Mouse (Mus musculus) kidney, embryonic 14.5 days (tissue): ENCODE measurements around the gene Gipc3. TPM values are rescaled to one million over a fixed set of nuclear protein-coding genes. Genes with fewer than 3 reads are reported as not detected.

Experiments
- ATAC-seq: fragments of 200-750 bp; cut with Nextera tagmentation; 2 replicates; pipeline ENCODE4 v1.8.0; 2017; ENCODE audit warnings: moderate number of reproducible peaks, mild to moderate bottlenecking, moderate TSS enrichment, moderate library complexity; ENCODE audit not compliant: low FRiP score, low TSS enrichment
- H3K27ac ChIP-seq: fragments of 300-500 bp; sonication (generic); 2 replicates; pipeline ENCODE4 v1.5.1; 2014; ENCODE audit warnings: low read depth, mild to moderate bottlenecking, low read length, moderate library complexity, mixed read lengths
- H3K27me3 ChIP-seq: fragments of 300-500 bp; sonication (generic); 2 replicates; pipeline ENCODE4 v1.6.1; 2014; ENCODE audit warnings: mild to moderate bottlenecking, low read length; ENCODE audit not compliant: control insufficient read depth, insufficient read depth
- H3K36me3 ChIP-seq: fragments of 300-500 bp; sonication (generic); 2 replicates; pipeline ENCODE4 v1.6.1; 2014; ENCODE audit warnings: low read length, mixed read lengths; ENCODE audit not compliant: control insufficient read depth, insufficient read depth
- H3K4me1 ChIP-seq: fragments of 300-500 bp; sonication (generic); 2 replicates; pipeline ENCODE4 v1.6.1; 2014; ENCODE audit warnings: low read length, mixed read lengths; ENCODE audit not compliant: control insufficient read depth, insufficient read depth
- H3K4me2 ChIP-seq: fragments of 300-500 bp; sonication (generic); replicated peaks from 2 replicates; pipeline ENCODE4 v1.6.1; 2014; ENCODE audit warnings: low read depth, mild to moderate bottlenecking, low read length
- H3K4me3 ChIP-seq: fragments of 300-500 bp; sonication (generic); 2 replicates; pipeline ENCODE4 v1.5.1; 2014; ENCODE audit warnings: mild to moderate bottlenecking, low read length
- H3K9ac ChIP-seq: fragments of 300-500 bp; sonication (generic); 2 replicates; pipeline ENCODE4 v1.6.1; 2014; ENCODE audit warnings: low read depth, mild to moderate bottlenecking, low read length, moderate library complexity
- H3K9me3 ChIP-seq: fragments of 300-500 bp; sonication (generic); 2 replicates; pipeline ENCODE4 v1.6.1; 2016; ENCODE audit warnings: low read length; ENCODE audit not compliant: control insufficient read depth
- WGBS: fragments of 180-500 bp; shearing (Covaris S2); extraction: QIAGEN DNeasy Blood & Tissue Kit; methylation state at CpG from one replicate; pipeline ENCODE4 v1.1.7; 2014; 5-methylcytosine and 5-hydroxymethylcytosine counted together
- polyA plus RNA-seq: library from polyadenylated mRNA; unstranded; fragments of >200 nt; fragmentation: Nextera tagmentation; extraction: Ambion mirVana; gene quantifications from 2 replicates; pipeline ENCODE4 v1.2.1, GENCODE M21; 2014

The Gipc3 gene
- polyA plus RNA-seq, 1 experiment from 2014 or later: 0.05 TPM

DNA sequence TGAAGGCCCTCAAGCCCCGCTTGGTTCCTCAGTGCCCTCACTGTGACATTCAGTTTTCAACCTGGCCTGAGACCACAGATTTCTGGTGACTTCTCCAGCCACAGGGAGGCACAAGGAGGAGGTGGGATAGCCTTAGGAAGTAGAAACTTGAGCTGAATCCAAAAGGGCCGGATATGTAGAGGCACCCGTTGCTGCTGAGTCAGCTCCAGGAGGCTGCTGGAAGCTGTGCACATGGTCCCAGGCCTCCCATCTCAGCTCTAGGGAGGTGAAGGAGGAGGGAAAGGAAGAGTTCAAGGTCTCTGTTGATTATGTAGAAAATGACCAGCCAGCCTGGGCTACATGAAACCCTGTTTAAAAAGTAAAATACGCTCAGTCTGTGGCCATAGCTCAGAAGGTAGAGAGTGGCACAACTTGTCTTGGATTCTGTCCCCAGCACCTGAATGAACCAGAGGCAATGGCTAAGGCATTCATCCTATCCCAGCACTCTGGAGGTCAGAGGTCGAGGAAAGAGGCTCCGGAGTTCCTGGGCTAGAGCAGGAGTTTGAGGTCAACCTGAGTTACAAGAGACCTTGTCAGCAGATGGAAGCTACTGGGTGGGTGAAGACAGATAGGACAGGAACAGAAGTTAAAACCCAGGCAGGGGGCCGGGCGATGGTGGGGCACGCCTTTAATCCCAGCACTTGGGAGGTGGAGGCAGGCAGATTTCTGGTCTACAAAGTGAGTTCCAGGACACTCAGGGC is 11.8 kb upstream of the Gipc3 start:
- H3K27ac ChIP-seq: no peak overlapping the region
- H3K9me3 ChIP-seq: no peaks in the 10 kb centered on the region
- H3K9ac ChIP-seq: no peak overlapping the region
- H3K27me3 ChIP-seq: no peaks in the 10 kb centered on the region
- H3K4me2 ChIP-seq: no peak overlapping the region
- no peaks in the 10 kb centered on the region for H3K36me3 ChIP-seq
- 67% methylated on average over 9 of the region's 9 CpGs for WGBS
- peaks cover 12% of the 10 kb centered on the region; the same call in 1 of the 2 replicates for H3K4me1 ChIP-seq
- ATAC-seq: no peak
- H3K4me3 ChIP-seq: no peak overlapping the region

DNA sequence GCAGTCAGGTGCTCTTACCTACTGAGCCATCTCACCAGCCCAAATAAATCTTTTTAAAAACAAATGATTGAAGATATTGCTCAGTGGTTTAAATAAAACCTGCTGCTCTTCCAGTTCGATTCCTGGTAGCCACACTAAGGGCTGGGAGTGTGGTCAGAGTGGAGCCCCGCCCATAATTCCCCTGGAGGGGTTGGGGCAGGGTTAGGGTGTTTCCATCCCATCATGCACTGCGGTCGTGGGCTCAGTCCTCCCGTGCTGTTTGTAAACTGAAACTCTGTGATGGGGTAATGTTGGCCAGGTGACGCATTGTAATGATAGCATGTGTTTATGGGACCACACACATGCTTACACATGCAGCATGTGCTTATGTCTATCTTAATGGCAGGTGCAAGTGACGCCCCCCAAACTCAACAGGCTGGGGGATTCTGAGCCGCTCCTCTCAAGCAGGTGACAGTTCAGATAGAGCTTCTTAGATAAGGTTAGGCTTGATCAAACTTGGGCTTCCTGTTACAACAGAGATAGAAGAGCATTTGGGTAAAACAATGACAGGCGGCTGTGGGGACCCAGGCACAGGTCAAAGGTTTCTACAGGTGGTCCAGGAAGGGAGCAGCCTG is 8.7 kb upstream of the Gipc3 start:
- peaks cover 12% of the 10 kb centered on the region for H3K4me1 ChIP-seq
- 23% methylated on average over 9 of the region's 9 CpGs for WGBS

DNA sequence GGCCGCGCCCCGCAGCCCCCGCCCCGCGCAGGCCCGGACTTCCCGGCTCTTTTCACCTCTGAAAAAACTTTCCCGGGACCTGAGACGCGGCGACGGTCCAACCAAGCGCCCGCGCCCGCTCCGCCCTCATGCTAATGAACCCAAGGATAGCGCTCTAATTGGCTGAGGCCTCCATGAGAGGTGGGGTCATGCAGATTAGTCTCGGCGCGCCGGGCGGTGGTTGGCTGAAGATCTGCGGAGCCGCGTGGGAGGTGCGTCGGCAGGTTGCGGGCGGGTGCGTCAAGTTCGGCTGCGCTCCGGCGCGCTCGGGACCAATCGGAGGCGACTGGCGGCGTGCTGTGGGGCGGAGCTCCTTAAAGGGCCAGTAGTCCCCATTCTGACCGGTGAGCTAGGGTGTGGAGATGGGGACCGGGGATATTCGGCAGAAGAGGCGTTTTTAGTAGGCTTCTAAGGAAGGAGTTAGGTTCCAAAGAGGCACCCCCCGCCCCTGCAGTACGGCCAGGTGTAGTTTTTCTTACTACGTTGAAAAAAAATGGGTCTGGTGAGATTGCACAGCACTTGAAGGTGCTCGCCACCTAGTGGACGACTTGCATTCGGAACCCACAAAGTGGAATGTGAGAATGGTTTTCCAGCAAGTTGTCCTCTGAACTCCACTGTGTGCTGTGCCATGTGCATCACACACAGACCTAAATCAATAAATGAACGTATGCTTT is 7.4 kb upstream of the Gipc3 start, which contains the start of gene Hmg20b:
Gene Hmg20b (minus strand): TSS at position 130 of the 713 bp plus-strand sequence.
- H3K4me2 ChIP-seq: peak within 1 kb of the TSS; percentile 73
- ATAC-seq: peak; percentile 94
- peak within 1 kb of the TSS; percentile 88 for H3K9ac ChIP-seq
- peak within 1 kb of the TSS; percentile 74 for H3K4me3 ChIP-seq
- no peaks in the 10 kb centered on the region for H3K9me3 ChIP-seq
- no peaks in the 10 kb centered on the region for H3K27me3 ChIP-seq
- H3K36me3 ChIP-seq: peaks cover 13% of the 10 kb centered on the region; the same call in 1 of the 2 replicates
- under 1% methylated on average over 46 of the region's 54 CpGs for WGBS
- peaks cover 16% of the 10 kb centered on the region for H3K4me1 ChIP-seq
- H3K27ac ChIP-seq: peak within 1 kb of the TSS; percentile 69; the same call in 1 of the 2 replicates

More for the DNA sequence above, 8.7 kb upstream of the Gipc3 start:
- no peak overlapping the region for H3K4me2 ChIP-seq
- peaks cover 13% of the 10 kb centered on the region; the same call in 1 of the 2 replicates for H3K36me3 ChIP-seq
- no peak overlapping the region for H3K27ac ChIP-seq
- ATAC-seq: no peak
- no peak overlapping the region for H3K4me3 ChIP-seq
- H3K27me3 ChIP-seq: no peaks in the 10 kb centered on the region
- no peaks in the 10 kb centered on the region for H3K9me3 ChIP-seq
- H3K9ac ChIP-seq: no peak overlapping the region

DNA sequence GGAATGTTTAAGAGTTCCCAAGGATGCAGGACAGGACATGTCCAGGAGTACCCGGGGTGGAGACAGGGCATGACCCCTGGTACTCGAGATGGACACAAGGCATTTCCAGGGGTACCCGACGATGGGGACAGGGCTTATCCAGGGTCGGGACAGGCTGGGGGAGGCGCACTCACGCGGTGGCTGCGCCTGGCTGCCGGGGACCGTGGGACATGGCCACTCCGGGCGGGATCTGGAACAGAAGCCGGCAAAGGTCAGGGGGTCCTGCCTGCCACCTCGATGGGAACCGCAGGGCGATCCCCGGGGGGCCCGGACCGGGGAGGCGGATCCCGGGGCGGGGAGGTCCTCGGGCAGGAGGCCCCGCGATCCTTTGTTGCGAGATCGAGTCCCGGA is 6.9 kb upstream of the Gipc3 start:
- H3K9ac ChIP-seq: peak overlapping the region; percentile 88
- H3K36me3 ChIP-seq: peaks cover 13% of the 10 kb centered on the region; the same call in 1 of the 2 replicates
- peak overlapping the region; percentile 74 for H3K4me3 ChIP-seq
- no peaks in the 10 kb centered on the region for H3K9me3 ChIP-seq
- peaks cover 16% of the 10 kb centered on the region for H3K4me1 ChIP-seq
- peak overlapping the region; percentile 73 for H3K4me2 ChIP-seq
- WGBS: 2% methylated on average over 15 of the region's 29 CpGs
- ATAC-seq: peak; percentile 5
- no peaks in the 10 kb centered on the region for H3K27me3 ChIP-seq
- peak overlapping the region; percentile 69; the same call in 1 of the 2 replicates for H3K27ac ChIP-seq

DNA sequence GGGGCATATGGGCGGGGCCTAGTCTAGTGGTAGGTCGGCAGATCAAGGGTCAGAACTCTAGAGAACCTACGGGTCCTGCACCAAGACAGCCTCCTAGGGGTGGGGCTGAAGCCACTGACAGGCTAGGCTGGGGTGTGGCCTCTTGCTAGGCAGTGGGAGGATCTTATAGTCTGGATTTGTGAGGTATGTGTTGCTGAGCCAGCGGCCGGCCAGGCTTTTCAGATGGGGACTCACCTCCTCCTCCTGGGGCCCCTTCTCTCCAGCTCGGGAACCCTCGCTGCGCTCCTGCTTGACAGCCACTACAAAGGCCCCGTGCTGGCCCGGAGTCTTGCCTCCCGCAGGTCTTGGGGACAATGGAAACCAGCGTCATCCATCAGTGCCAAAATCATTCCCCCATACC is 6.1 kb upstream of the Gipc3 start:
- no peaks in the 10 kb centered on the region for H3K9me3 ChIP-seq
- H3K27me3 ChIP-seq: no peaks in the 10 kb centered on the region
- 7% methylated on average over 12 of the region's 12 CpGs for WGBS
- H3K4me1 ChIP-seq: peaks cover 16% of the 10 kb centered on the region
- H3K27ac ChIP-seq: no peak overlapping the region; the same call in 1 of the 2 replicates
- peak overlapping the region; percentile 74 for H3K4me3 ChIP-seq
- ATAC-seq: no peak
- peak overlapping the region; percentile 88; the same call in 1 of the 2 replicates for H3K9ac ChIP-seq
- H3K4me2 ChIP-seq: peak overlapping the region; percentile 73
- peaks cover 13% of the 10 kb centered on the region; the same call in 1 of the 2 replicates for H3K36me3 ChIP-seq

DNA sequence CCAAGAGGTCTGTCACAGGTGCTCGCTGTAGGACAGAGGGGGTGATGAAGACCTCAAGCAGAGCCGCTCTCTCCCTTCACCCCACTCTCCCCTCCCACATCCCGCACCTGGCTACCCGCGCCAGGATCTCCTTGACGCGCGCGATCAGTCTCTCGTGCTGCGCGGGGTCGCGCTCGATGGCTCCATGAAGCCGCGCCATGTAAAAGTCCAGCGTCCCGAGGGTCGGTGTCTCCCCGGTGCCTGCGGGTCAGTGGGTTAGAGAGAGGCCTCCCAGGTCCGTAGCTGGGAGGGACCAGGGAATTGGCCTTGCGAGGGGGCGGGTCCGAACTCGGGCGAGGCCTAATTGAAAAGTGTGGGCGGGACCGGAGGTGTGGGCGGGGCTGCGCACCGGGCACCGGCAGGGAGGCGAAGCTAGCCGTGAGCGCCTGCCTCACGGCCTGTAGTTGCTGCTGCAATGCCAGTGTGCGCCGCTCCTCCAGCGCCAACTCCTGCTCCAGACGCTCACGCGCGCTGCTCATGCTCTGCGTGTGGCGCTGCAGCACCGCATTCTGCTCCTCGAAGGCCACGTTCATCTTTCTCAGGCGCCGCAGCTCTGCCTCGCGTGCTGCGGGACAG is 3.5 kb upstream of the Gipc3 start:
- Histone ChIP-seq H3K36me3 (peaks cover 13% of the 10 kb centered on the region; the same call in 1 of the 2 replicates), H3K9ac (peak overlapping the region; percentile 48; the same call in 1 of the 2 replicates), H3K27ac (no peak overlapping the region), H3K9me3 (no peaks in the 10 kb centered on the region), H3K27me3 (peaks cover 22% of the 10 kb centered on the region), H3K4me1 (peaks cover 21% of the 10 kb centered on the region), H3K4me2 (peak overlapping the region; percentile 56), H3K4me3 (peak overlapping the region; percentile 35)
- peak; percentile 7; the same call in 1 of the 2 replicates for ATAC-seq
- 6% methylated on average over 54 of the region's 55 CpGs for WGBS

DNA sequence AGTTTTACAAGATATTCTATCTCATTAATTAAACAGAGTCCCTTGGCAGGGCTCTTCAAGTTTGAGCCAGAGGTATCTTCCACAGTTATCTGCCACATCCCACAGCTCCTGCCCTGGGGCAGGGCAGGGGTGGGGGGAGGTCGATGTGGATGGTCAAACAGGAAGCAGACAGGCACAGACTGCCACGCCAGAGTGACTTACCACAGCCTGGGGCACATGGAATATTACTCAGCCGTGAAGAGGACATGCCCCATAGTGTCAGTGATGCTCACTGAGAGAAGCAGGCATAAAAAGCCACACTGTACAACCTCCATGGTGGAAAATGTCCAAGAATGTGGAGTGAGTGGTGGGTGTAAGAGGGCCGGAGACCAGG is 2.1 kb upstream of the Gipc3 start:
- Histone ChIP-seq H3K4me2 (no peak overlapping the region), H3K4me1 (peaks cover 21% of the 10 kb centered on the region), H3K27ac (no peak overlapping the region), H3K36me3 (peaks cover 13% of the 10 kb centered on the region; the same call in 1 of the 2 replicates), H3K9ac (no peak overlapping the region), H3K4me3 (no peak overlapping the region), H3K27me3 (peaks cover 22% of the 10 kb centered on the region), H3K9me3 (no peaks in the 10 kb centered on the region)
- 71% methylated on average over 4 of the region's 4 CpGs for WGBS
- no peak for ATAC-seq

DNA sequence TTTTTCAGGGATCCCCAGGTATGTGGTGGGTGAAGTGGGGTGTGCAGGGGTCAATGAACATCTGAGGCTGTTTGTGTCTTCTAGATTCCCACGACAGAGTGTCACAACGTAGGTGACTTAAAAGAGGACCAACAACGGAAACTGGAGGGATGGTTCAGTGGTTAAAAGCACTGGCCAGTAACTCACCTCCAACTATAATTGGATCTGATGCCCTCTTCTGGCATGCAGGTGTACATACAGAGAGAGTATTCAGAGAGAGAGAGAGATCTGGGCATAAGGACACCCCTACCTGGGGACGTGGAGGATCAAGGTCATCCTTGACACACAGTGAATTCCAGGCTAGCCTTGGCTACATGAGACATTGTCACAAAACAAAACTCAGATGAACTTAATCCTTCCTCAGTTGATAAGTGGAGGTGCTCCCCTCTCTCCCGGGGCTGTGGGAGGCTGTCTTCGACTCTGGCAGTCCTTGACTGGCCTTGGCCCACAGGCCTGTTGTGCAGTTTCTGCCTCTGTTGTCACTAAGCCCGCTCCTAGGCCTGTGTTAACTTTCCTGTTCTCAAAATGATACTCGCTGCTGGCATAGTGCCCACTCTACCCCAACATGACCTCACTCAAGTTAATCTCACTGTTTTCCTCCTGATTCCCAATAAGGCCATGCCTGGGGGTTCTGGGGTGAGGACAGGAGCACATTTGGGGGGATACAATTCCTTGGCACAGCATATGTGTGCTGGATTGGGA is 1.5 kb upstream of the Gipc3 start:
- H3K9me3 ChIP-seq: no peaks in the 10 kb centered on the region
- peaks cover 13% of the 10 kb centered on the region; the same call in 1 of the 2 replicates for H3K36me3 ChIP-seq
- peaks cover 22% of the 10 kb centered on the region for H3K27me3 ChIP-seq
- no peak overlapping the region for H3K4me3 ChIP-seq
- ATAC-seq: no peak
- H3K9ac ChIP-seq: no peak overlapping the region
- no peak overlapping the region for H3K27ac ChIP-seq
- no peak overlapping the region for H3K4me2 ChIP-seq
- WGBS: 49% methylated on average over 8 of the region's 8 CpGs
- H3K4me1 ChIP-seq: peaks cover 21% of the 10 kb centered on the region
